Mouse (Mus musculus) erythroblast, embryonic 14.5 days (primary cell): Measurements from ENCODE around the gene Bcs1l. TPM values are rescaled to one million over a fixed set of nuclear protein-coding genes. Genes with fewer than 3 reads are reported as not detected.

Experiments
- H3K27me3 ChIP-seq: 2 replicates; pipeline ENCODE4 v1.6.1; 2012; ENCODE audit warnings: inconsistent platforms; ENCODE audit not compliant: control insufficient read depth
- H3K36me3 ChIP-seq: 2 replicates; pipeline ENCODE4 v1.6.1; 2012; ENCODE audit warnings: mild to moderate bottlenecking, inconsistent platforms; ENCODE audit not compliant: control insufficient read depth
- H3K4me1 ChIP-seq: 2 replicates; pipeline ENCODE4 v1.6.1; 2012; ENCODE audit warnings: inconsistent platforms; ENCODE audit not compliant: control insufficient read depth
- H3K4me3 ChIP-seq: replicated peaks from 2 replicates; pipeline ENCODE3; 2012; ENCODE audit warnings: moderate library complexity, mild to moderate bottlenecking, inconsistent platforms
- H3K9me3 ChIP-seq: 2 replicates; pipeline ENCODE4 v1.6.1; 2012; ENCODE audit warnings: low read length, inconsistent platforms, mixed read lengths; ENCODE audit not compliant: control insufficient read depth
- GATA1 ChIP-seq: IDR thresholded peaks from 2 replicates; pipeline ENCODE4 v1.6.1; 2012; ENCODE audit warnings: low read length, inconsistent platforms, mixed read lengths
- TAL1 ChIP-seq: IDR thresholded peaks from 3 replicates; pipeline ENCODE4 v1.6.1; 2012; ENCODE audit warnings: low read length, inconsistent platforms, mixed read lengths
- polyA plus RNA-seq: library from polyadenylated mRNA; stranded (reverse); fragments of >175 nt; gene quantifications from 2 replicates; pipeline ENCODE4 v1.2.3, GENCODE M21; 2012

Gene Bcs1l
- polyA plus RNA-seq, 1 experiment: 0.18 TPM

- no peaks in the 10 kb centered on the region for H3K27me3 ChIP-seq
- no peaks in the 10 kb centered on the region for H3K4me1 ChIP-seq
- TF ChIP-seq TAL1 (no peak), GATA1 (no peak)
- no peak overlapping the region for H3K4me3 ChIP-seq
- no peaks in the 10 kb centered on the region for H3K9me3 ChIP-seq
- H3K36me3 ChIP-seq: no peaks in the 10 kb centered on the region
These were observed 44.6 kb downstream of the Bcs1l start for GRCm38 (mm10) chr1:74632734-74633133.

Other genes starting within 250 kb of the Bcs1l start
- not detected in 2 replicates for gene Catip, start 226.2 kb upstream of the Bcs1l start, polyA plus RNA-seq
- 0.93 and 1.4 TPM in 2 replicates for gene Slc11a1, start 213.1 kb upstream of the Bcs1l start, polyA plus RNA-seq
- 33.4 and 34.3 TPM in 2 replicates for gene Ctdsp1, start 196.8 kb upstream of the Bcs1l start, polyA plus RNA-seq
- not detected in 2 replicates for gene Vil1, start 178.9 kb upstream of the Bcs1l start, polyA plus RNA-seq
- gene Cnot9, start 82.2 kb upstream of the Bcs1l start, polyA plus RNA-seq: 0.78 and 0.87 TPM in 2 replicates
- not detected in 2 replicates for gene Plcd4, start 45.4 kb upstream of the Bcs1l start, polyA plus RNA-seq
- 0.08 and 0.14 TPM in 2 replicates for gene Usp37, start 44.0 kb upstream of the Bcs1l start, polyA plus RNA-seq
- gene Zfp142, start within 50 bp of the Bcs1l start, polyA plus RNA-seq: 0.34 and 0.41 TPM in 2 replicates
- 1.2 and 1.4 TPM in 2 replicates for gene Rnf25, start 13.1 kb downstream of the Bcs1l start, polyA plus RNA-seq
- not detected in 2 replicates for gene Stk36, start 13.2 kb downstream of the Bcs1l start, polyA plus RNA-seq
- gene Ttll4, start 73.5 kb downstream of the Bcs1l start, polyA plus RNA-seq: 0.12 and 0.24 TPM in 2 replicates
- 0.02 and 0.05 TPM in 2 replicates for gene Cyp27a1, start 125.3 kb downstream of the Bcs1l start, polyA plus RNA-seq
- 0.02 TPM in 1 of 2 replicates, not detected in the other for gene Prkag3, start 160.9 kb downstream of the Bcs1l start, polyA plus RNA-seq
- gene Wnt6, start 183.6 kb downstream of the Bcs1l start, polyA plus RNA-seq: not detected in 2 replicates
- 0.02 and 0.04 TPM in 2 replicates for gene Wnt10a, start 203.2 kb downstream of the Bcs1l start, polyA plus RNA-seq